Mouse (Mus musculus): ENCODE data around the gene Akr1cl.
"Not testable (repeated sequence)": the region's sequence is repeated elsewhere in the genome, so short reads cannot be mapped to it uniquely, and the experiment has no call there.

Gene Akr1cl

GRCm38 (mm10) chr1:65032641-65033040, at the start of gene Akr1cl:
Akr1cl (minus strand) TSS chr1:65032759.
- no peak for DNase-seq (ENCODE audit: low read depth, low spot score)

- DNase-seq (ENCODE audit: low read depth, low spot score) = no peak
Measured at GRCm38 (mm10) chr1:65082188-65082587, 49.6 kb upstream of the Akr1cl start, which contains the start of gene Crygb. Crygb (minus strand) TSS chr1:65082288.

GRCm38 (mm10) chr1:65075607-65076006, 43.0 kb upstream of the Akr1cl start:
- DNase-seq (ENCODE audit: low read depth, low spot score) = no peak

- no peak for DNase-seq (ENCODE audit: low read depth, low spot score)
Measured at GRCm38 (mm10) chr1:65073589-65073988, 41.0 kb upstream of the Akr1cl start, which contains the start of gene Crygc. Crygc (minus strand) TSS chr1:65073689.

- DNase-seq (ENCODE audit: low read depth, low spot score) = no peak
Measured at GRCm38 (mm10) chr1:65067842-65068241, 35.3 kb upstream of the Akr1cl start.

DNA sequence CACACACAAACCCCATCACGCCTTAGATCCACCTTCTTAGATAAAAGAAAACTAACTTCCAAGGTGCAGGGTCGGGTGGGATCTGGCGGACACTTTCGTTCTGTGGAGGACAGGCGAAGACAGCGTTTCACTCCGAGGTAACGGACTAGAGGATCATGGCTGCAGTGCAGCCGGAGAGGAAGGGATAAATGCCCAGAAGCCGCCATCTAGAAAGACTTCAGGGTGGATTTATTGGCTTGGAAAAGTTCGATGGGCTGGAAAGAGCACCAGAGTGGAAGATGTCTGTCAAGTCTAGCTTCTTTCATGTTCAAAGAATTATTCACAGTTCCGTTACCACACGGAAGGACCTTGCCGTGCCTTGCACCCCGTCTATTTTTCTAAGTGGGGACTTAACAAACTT, 31.6 kb upstream of the Akr1cl start:
- no peak for DNase-seq (ENCODE audit: low read depth, low spot score)

DNA sequence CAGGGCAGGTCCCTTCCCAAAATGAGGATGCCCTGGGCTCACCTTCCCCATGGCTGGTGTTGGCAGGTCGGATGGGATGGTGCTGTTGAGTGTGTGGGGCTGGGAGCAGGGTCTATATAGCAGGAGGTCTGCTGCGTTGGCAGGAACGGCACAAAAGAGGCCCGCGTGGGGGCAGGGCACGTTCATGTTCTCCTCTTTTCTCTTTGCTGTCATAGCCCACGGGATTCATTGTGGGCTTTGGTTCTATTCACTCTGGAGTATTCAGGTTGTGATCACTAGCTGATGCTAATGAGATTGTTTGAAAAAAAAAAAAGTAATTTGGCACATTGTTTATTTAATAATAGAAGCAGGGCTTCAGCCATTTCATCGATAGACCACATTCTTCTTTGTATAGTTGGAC, 30.8 kb upstream of the Akr1cl start, which contains the start of gene Crygd:
Crygd (minus strand) TSS at position 101 of the 400 bp plus-strand sequence.
- DNase-seq (ENCODE audit: low read depth, low spot score) = no peak

- DNase-seq (ENCODE audit: low read depth, low spot score) = no peak
Measured at GRCm38 (mm10) chr1:65052140-65052539, 19.6 kb upstream of the Akr1cl start.

GRCm38 (mm10) chr1:65051696-65052095, 19.1 kb upstream of the Akr1cl start:
- no peak for DNase-seq (ENCODE audit: low read depth, low spot score)

- DNase-seq (ENCODE audit: low read depth, low spot score) = not testable (repeated sequence)
Measured at GRCm38 (mm10) chr1:65050952-65051351, 18.4 kb upstream of the Akr1cl start, which contains the start of gene Cryge. Cryge (minus strand) TSS chr1:65051149.

DNA sequence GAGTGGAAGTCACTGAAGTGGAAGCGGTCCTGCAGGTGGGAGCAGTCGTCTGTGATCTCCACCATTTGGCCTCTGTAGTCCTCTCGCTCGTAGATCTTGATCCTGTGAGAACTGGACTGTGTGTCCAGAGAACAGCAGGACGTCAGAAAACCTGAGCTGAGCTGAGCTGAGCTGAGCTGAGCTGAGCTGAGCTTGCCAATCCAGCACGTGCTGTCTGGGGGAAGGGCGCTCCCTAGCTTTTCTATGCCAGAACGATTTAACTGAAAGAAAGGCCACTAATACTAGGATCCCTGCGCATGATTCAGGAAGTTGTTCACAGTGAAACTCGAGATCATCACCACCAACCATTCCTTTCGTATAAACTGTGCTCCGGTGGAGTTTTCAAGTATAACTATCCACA, 16.2 kb upstream of the Akr1cl start:
- no peak for DNase-seq (ENCODE audit: low read depth, low spot score)

DNA sequence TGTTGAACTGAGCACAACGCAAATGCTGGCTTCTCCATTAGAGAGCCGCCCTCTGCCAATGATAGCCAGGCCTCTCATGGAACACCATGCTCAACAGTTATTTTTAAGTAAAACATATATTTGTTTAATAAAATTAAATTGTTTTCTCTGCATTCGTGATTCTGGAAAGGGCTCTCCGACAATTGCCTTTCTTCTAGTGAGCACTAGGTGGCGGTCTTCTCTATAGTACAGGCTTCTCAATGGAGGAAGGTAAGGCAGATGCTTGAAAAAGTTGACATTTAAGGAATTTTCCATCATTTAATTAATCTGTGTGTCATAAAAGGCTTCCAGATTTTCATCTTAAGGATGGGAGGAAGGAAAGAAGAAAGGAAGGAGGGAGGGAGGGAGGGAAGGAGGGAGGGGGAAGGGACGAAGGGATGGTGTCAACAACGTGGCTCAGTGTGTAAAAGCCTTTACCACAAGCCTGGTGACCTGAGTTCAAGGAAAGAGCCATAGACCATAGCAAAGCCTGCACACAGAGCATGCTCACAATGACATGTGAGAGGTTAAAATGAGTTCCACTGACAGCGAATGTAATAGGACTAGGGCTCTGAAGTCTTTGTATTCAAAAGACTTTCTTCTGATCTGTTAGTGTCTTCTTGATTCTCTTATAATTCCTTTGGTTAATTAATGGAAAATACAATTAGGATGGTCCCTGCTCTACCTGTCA, 14.0 kb upstream of the Akr1cl start:
- DNase-seq (ENCODE audit: low read depth, low spot score) = peak; percentile 8

GRCm38 (mm10) chr1:65043433-65043832, 10.9 kb upstream of the Akr1cl start:
- DNase-seq (ENCODE audit: low read depth, low spot score) = no peak

- DNase-seq (ENCODE audit: low read depth, low spot score) = no peak
Measured at GRCm38 (mm10) chr1:65041837-65042236, 9.3 kb upstream of the Akr1cl start.

DNA sequence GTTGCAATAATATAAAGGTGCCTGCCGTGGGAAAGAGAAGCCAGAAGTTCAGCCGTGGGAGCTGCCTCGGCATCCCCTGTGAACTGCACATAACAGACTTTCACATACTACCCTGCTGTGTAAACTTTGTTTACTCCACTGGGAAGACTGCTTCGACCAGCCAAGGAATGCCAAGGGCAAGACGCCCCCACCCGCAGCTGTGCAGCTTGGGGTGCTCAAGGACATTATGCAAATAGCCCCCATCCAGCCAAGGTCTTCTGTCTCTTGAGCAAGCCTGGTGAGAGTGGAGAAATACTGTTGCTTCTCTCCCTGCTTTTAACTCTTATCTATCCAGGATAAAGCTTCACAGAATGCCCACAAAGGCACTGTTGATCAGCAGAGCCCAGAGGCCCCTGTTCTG, 8.2 kb upstream of the Akr1cl start:
- no peak for DNase-seq (ENCODE audit: low read depth, low spot score)

DNA sequence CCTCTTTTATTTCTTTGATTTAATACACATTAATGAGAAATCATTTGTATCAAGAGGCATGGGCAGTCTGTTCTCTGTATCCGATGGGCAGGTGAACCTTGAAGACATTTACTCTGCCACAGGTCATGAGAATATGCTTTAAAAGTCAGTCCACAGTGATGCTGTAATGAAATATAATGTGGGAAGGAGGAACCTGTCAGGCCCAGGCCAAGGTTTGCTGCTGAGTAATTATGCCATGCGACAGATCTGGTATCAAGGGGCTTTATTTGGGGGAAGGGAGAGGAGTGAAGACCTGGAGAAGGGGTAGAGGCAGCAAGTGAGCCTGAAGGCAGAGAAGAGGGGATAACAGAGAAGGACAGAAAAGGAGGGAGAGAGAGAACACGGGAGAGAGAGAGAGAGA, 7.1 kb upstream of the Akr1cl start:
- DNase-seq (ENCODE audit: low read depth, low spot score) = no peak

DNA sequence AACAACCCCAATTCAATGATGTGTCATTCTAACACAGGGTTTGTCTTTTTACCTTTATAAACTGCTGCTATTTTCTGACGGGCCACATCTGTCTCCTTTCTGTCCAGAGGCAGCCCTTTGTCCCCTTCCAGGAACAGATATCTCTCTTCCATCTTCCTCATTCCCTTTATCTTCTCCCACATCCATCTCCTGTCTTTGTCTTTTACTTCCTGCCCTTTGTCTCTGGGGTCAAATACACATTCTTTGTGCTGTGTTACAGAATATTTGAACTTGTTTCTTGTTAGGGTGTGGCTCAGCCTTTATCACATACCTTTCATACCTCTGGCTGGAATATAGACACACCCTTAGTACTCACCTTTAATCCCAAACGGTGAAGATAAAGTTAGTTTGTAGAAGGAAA, 5.0 kb upstream of the Akr1cl start:
- no peak for DNase-seq (ENCODE audit: low read depth, low spot score)

GRCm38 (mm10) chr1:65035513-65035912, 3.0 kb upstream of the Akr1cl start:
- no peak for DNase-seq (ENCODE audit: low read depth, low spot score)

GRCm38 (mm10) chr1:65028206-65028605, 4.4 kb downstream of the Akr1cl start:
- DNase-seq (ENCODE audit: low read depth, low spot score) = no peak

GRCm38 (mm10) chr1:65012726-65013125, 19.8 kb downstream of the Akr1cl start:
- no peak for DNase-seq (ENCODE audit: low read depth, low spot score)

GRCm38 (mm10) chr1:65010153-65010552, 22.4 kb downstream of the Akr1cl start:
- DNase-seq (ENCODE audit: low read depth, low spot score) = peak; percentile 74

GRCm38 (mm10) chr1:65005575-65005974, 27.0 kb downstream of the Akr1cl start:
- DNase-seq (ENCODE audit: low read depth, low spot score) = no peak

- DNase-seq (ENCODE audit: low read depth, low spot score) = no peak
Measured at GRCm38 (mm10) chr1:65004526-65004925, 28.0 kb downstream of the Akr1cl start.

DNA sequence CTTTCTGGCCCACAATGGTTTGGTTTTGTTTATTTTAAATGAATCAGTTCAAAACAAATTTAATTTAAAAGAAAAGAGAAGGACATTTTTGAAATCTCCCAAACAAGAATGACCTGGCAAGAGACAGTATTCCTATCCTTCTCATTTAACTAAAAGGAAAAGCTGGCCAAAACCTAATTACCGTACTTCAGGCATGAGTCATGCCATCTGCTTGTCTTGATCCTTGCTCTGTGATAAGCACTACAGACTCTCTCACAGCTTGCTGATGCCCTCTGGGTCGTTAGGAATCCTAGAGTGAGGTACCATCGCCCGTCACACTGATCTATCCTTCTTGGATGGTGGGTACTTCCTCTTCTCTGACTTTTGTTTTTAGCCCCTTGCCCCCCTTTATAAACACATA, 39.4 kb downstream of the Akr1cl start:
- DNase-seq (ENCODE audit: low read depth, low spot score) = no peak
